Mouse (Mus musculus) adrenal gland, adult 8-10 months (tissue): ENCODE data around the gene Sgms2. TPM values are rescaled to one million over a fixed set of nuclear protein-coding genes. Genes with fewer than 3 reads are reported as not detected.
A peak's percentile ranks its signal among the peaks of the same experiment; 100 is the strongest.

ENCODE experiments used
- DNase-seq: peaks from one replicate; pipeline ENCODE4 v3.0.0; 2022
- total RNA-seq, 4 experiments: library from RNA; stranded (reverse); gene quantifications; 2 replicates each; pipeline ENCODE4 v1.2.4; 2022

Sgms2 gene
- 1 to 10 TPM; 3.6 to 9.6 (median 6.1) TPM for total RNA-seq

- no peak for DNase-seq
These were observed at the start of gene Sgms2 for GRCm38 (mm10) chr3:131491361-131491925. Gene Sgms2, minus strand, starts transcription at chr3:131491411.

- DNase-seq: no peak
These were observed 34.0 kb upstream of the Sgms2 start for GRCm38 (mm10) chr3:131525229-131525628.

- DNase-seq: no peak
These were observed 33.6 kb upstream of the Sgms2 start for GRCm38 (mm10) chr3:131524779-131525178.

GRCm38 (mm10) chr3:131524210-131524609 lies 33.0 kb upstream of the Sgms2 start:
- no peak for DNase-seq

GRCm38 (mm10) chr3:131523749-131524148 lies 32.5 kb upstream of the Sgms2 start:
- DNase-seq: no peak

- DNase-seq: no peak
These were observed 31.0 kb upstream of the Sgms2 start for GRCm38 (mm10) chr3:131522243-131522642.

- DNase-seq: no peak
These were observed 30.0 kb upstream of the Sgms2 start for GRCm38 (mm10) chr3:131521206-131521605.

GRCm38 (mm10) chr3:131517756-131518155 lies 26.5 kb upstream of the Sgms2 start:
- DNase-seq: no peak

GRCm38 (mm10) chr3:131516332-131516999 lies 25.3 kb upstream of the Sgms2 start:
- no peak for DNase-seq

- DNase-seq: no peak
These were observed 20.4 kb upstream of the Sgms2 start for GRCm38 (mm10) chr3:131511616-131512015.

GRCm38 (mm10) chr3:131508024-131508423 lies 16.8 kb upstream of the Sgms2 start:
- DNase-seq: no peak

GRCm38 (mm10) chr3:131504595-131505223 lies 13.5 kb upstream of the Sgms2 start:
- no peak for DNase-seq

- DNase-seq: no peak
These were observed 10.6 kb upstream of the Sgms2 start for GRCm38 (mm10) chr3:131501677-131502370.

- no peak for DNase-seq
These were observed 8.4 kb upstream of the Sgms2 start for GRCm38 (mm10) chr3:131499651-131500050.

- DNase-seq: no peak
These were observed 5.4 kb upstream of the Sgms2 start for GRCm38 (mm10) chr3:131496506-131497122.

GRCm38 (mm10) chr3:131495076-131495475 lies 3.9 kb upstream of the Sgms2 start:
- no peak for DNase-seq

GRCm38 (mm10) chr3:131493194-131493593 lies 2.0 kb upstream of the Sgms2 start:
- no peak for DNase-seq

- no peak for DNase-seq
These were observed 769 bp upstream of the Sgms2 start for GRCm38 (mm10) chr3:131491980-131492379.

GRCm38 (mm10) chr3:131490143-131490908 lies 885 bp downstream of the Sgms2 start:
- peak; percentile 72 for DNase-seq

GRCm38 (mm10) chr3:131489657-131490142 lies 1.5 kb downstream of the Sgms2 start:
- DNase-seq: peak; percentile 32

GRCm38 (mm10) chr3:131488969-131489368 lies 2.2 kb downstream of the Sgms2 start:
- DNase-seq: no peak

- DNase-seq: no peak
These were observed 2.8 kb downstream of the Sgms2 start for GRCm38 (mm10) chr3:131488403-131488802.
